Comparison of ENCODE assay signal across 11 mouse cellular contexts in genomic region chr8:11452559-11452958, GRCm38 (mm10). TPM values are rescaled to one million over a fixed set of nuclear protein-coding genes. Genes with fewer than 3 reads are reported as not detected.
DNase-seq lines count a peak whose midpoint lies in the region; ATAC-seq and TF ChIP-seq lines count a peak whose summit lies in the region.
"Had no signal": no experiment of that assay in that cellular context is flagged by ENCODE, and none has a peak within 500 bp of the region (broad histone marks: within the 10 kb centered on the region; RNA-seq: fewer than 3 reads in every experiment).

No protein-coding gene starts in this region.

- TF ChIP-seq POLR2A in MEL (IDR thresholded peaks at IDR 0.05; ENCODE audit: control insufficient read depth in 1 of 2, insufficient read depth in 1 of 2, low read depth in 1 of 2, low read length in 2 of 2, poor library complexity in 1 of 2), result no peak

- TF ChIP-seq CTCF in MEL (IDR thresholded peaks at IDR 0.05 in 2 of 3, conservative IDR thresholded peaks at IDR 0.05 in 1 of 3; ENCODE audit: control insufficient read depth in 1 of 3, insufficient read depth in 1 of 3, low read depth in 2 of 3, low read length in 3 of 3, poor library complexity in 1 of 3, severe bottlenecking in 1 of 3), result no peak
- TF ChIP-seq CTCF in left cerebral cortex, adult 2 months (IDR thresholded peaks at IDR 0.05), result no peak

- peaks cover 44% of the 10 kb centered on the region for H3K4me1 ChIP-seq in kidney, embryonic 15.5 days
- H3K4me1 ChIP-seq in MEL (ENCODE audit: control insufficient read depth in 1 of 2, insufficient read depth in 2 of 2, low read length in 2 of 2), result peaks cover 0 to 7% of the 10 kb centered on the region in 2 experiments; a peak in 1 of 4 replicates

- H3K27ac ChIP-seq in kidney, embryonic 15.5 days, result peak overlapping the region; percentile 46
- H3K27ac ChIP-seq in MEL (ENCODE audit: control insufficient read depth, low read depth, low read length) (no peak overlapping the region), macrophage (peak overlapping the region; percentile 77)
- no peak overlapping the region for H3K27ac ChIP-seq in left cerebral cortex, adult 2 months
- H3K27ac ChIP-seq: neural tube, embryonic 13.5 days had no signal

- peaks cover 17% of the 10 kb centered on the region for H3K36me3 ChIP-seq in kidney, embryonic 15.5 days
- H3K36me3 ChIP-seq in MEL (ENCODE audit: control insufficient read depth in 1 of 2, insufficient read depth in 2 of 2, low read length in 2 of 2) (peaks cover 0 to 7% of the 10 kb centered on the region in 2 experiments; a peak in 2 of 4 replicates), macrophage (ENCODE audit: inconsistent target) (0 out of 2 replicates have a peak, but pooled peaks cover 6% of the 10 kb centered on the region)
- H3K36me3 ChIP-seq: neural tube, embryonic 13.5 days had no signal

- no peak overlapping the region for H3K4me3 ChIP-seq in kidney, embryonic 15.5 days (replicated peaks)
- H3K4me3 ChIP-seq in MEL (ENCODE audit: control insufficient read depth in 1 of 2, insufficient read depth in 1 of 2, low read depth in 2 of 2, low read length in 2 of 2) (no peak overlapping the region), macrophage (ENCODE audit: inconsistent target) (no peak overlapping the region)
- H3K4me3 ChIP-seq in left cerebral cortex, adult 2 months, result no peak overlapping the region
- H3K4me3 ChIP-seq: neural tube, embryonic 13.5 days had no signal

- intact Hi-C loops in left cerebral cortex, adult 2 months (cut with DNase I), result no loop called here

- TF ChIP-seq EP300 in MEL (IDR thresholded peaks at IDR 0.05; ENCODE audit: low read depth in 1 of 2, low read length in 2 of 2), result no peak

- no peaks in the 10 kb centered on the region for H3K27me3 ChIP-seq in kidney, embryonic 15.5 days
- no peaks in the 10 kb centered on the region for H3K27me3 ChIP-seq in MEL (ENCODE audit: control insufficient read depth in 1 of 2, insufficient read depth in 2 of 2, low read length in 2 of 2)
- H3K27me3 ChIP-seq: neural tube, embryonic 13.5 days; Patski had no signal

- H3K79me2 ChIP-seq in MEL (ENCODE audit: control insufficient read depth, insufficient read depth, low read length, poor library complexity), result no peaks in the 10 kb centered on the region
- peaks cover 53% of the 10 kb centered on the region for H3K79me2 ChIP-seq in macrophage (ENCODE audit: inconsistent target)

- no peaks in the 10 kb centered on the region for H3K9me3 ChIP-seq in kidney, embryonic 15.5 days (replicated peaks)
- no peaks in the 10 kb centered on the region for H3K9me3 ChIP-seq in MEL (replicated peaks; ENCODE audit: insufficient read depth, low read length)
- H3K9me3 ChIP-seq: neural tube, embryonic 13.5 days had no signal

- 65% methylated on average over 3 of the region's 3 CpGs for WGBS in kidney, embryonic 15.5 days
- 6% methylated on average over 3 of the region's 3 CpGs for WGBS in macrophage (ENCODE audit: missing documents)

- no peak overlapping the region for H3K4me2 ChIP-seq in kidney, embryonic 15.5 days
- H3K4me2 ChIP-seq: lung, embryonic 14.5 days; neural tube, embryonic 13.5 days had no signal

- no peak for ATAC-seq in kidney, embryonic 15.5 days (replicated peaks; ENCODE audit: low FRiP score)
- ATAC-seq: Patski had no signal

- DNase-seq in kidney, postnatal 36 days, result no peak
- DNase-seq in A20 (ENCODE audit: low read depth, low spot score), result peak; percentile 79
- peak; percentile 26 for DNase-seq in MEL (ENCODE audit: low read depth, low spot score)
- no peak for DNase-seq in left cerebral cortex, adult 2 months (ENCODE audit: extremely low spot score in 1 of 2, low spot score in 2 of 2)
- no peak for DNase-seq in layer of hippocampus, adult 11-12 months (ENCODE audit: low spot score)
- DNase-seq: lung, embryonic 14.5 days; right cerebral cortex, postnatal 4 days had no signal

- TF ChIP-seq RAD21 in MEL (IDR thresholded peaks at IDR 0.05; ENCODE audit: low read depth, low read length), result no peak

- no peak overlapping the region for H3K9ac ChIP-seq in kidney, embryonic 15.5 days
- H3K9ac ChIP-seq in MEL (ENCODE audit: control insufficient read depth, low read depth, low read length, poor library complexity, severe bottlenecking), result no peak overlapping the region
- H3K9ac ChIP-seq: lung, embryonic 14.5 days; neural tube, embryonic 13.5 days had no signal

TF ChIP-seq in MEL, 35 proteins besides CTCF, POLR2A, EP300 and RAD21:
- TF ChIP-seq ZNF384 (IDR thresholded peaks at IDR 0.05; ENCODE audit: low read depth, low read length), result no peak
- no peak for TF ChIP-seq E2F4 (IDR thresholded peaks at IDR 0.05; ENCODE audit: borderline replicate concordance, low read depth, low read length)
- TF ChIP-seq USF1 (IDR thresholded peaks at IDR 0.05; ENCODE audit: low read depth, low read length), result 0 out of 2 replicates have a peak, but pooled peaks have one; percentile 4
TF ChIP-seq in MEL: peak in this region for 1.

RNA-seq across cellular contexts. Expression of gene Rab20, which starts 26.0 kb away (rescaled TPM):
- 24.2 and 26.5 TPM in 2 replicates for polyA plus RNA-seq in kidney, embryonic 15.5 days (2015; fragmentation: Nextera tagmentation; extraction: Ambion mirVana)
- 8.4 and 10.4 TPM in 2 replicates for total RNA-seq in MEL (2012; rRNA removed)
- polyA plus RNA-seq in MEL (2012; ENCODE audit: insufficient read depth in 1 of 2, insufficient read length in 2 of 2, low read depth in 1 of 2, low replicate concordance in 2 of 2, missing spikeins in 1 of 2), result 1 to 10 TPM in 1 of 2 experiments, not detected in 1; 9.5 TPM
- 100 to 1,000 TPM in 16 of 26 experiments, 10 to 100 TPM in 10; 27.6 to 226 (median 130) TPM for total RNA-seq in macrophage (2018; cell fraction: chromatin; rRNA removed)
- 100 to 1,000 TPM in 15 of 26 experiments, 10 to 100 TPM in 11; 37.4 to 240 (median 123) TPM for total RNA-seq in macrophage (2018; cell fraction: cytosol; rRNA removed)
- 100 to 1,000 TPM in 19 of 26 experiments, 10 to 100 TPM in 7; 23.3 to 210 (median 160) TPM for total RNA-seq in macrophage (2018; cell fraction: nucleus; rRNA removed)
- polyA plus RNA-seq in macrophage (2018), result 31.9 to 52.1 TPM (median 35.7 TPM) in 3 replicates
- under 1 TPM in 1 of 2 experiments, not detected in 1; 0.25 TPM for total RNA-seq in left cerebral cortex, adult 2 months (2021)

RNA-seq across cellular contexts. Expression of gene Naxd, which starts 44.7 kb away (rescaled TPM):
- polyA plus RNA-seq in kidney, embryonic 15.5 days (2015; fragmentation: Nextera tagmentation; extraction: Ambion mirVana), result 119 and 121 TPM in 2 replicates
- total RNA-seq in MEL (2012; rRNA removed), result 54.8 and 60.9 TPM in 2 replicates
- polyA plus RNA-seq in MEL (2012; ENCODE audit: insufficient read depth in 1 of 2, insufficient read length in 2 of 2, low read depth in 1 of 2, low replicate concordance in 2 of 2, missing spikeins in 1 of 2), result 10 to 100 TPM in 1 of 2 experiments, not detected in 1; 72.3 TPM
- 100 to 1,000 TPM in 4 of 26 experiments, 10 to 100 TPM in 22; 27.5 to 110 (median 70.6) TPM for total RNA-seq in macrophage (2018; cell fraction: chromatin; rRNA removed)
- 10 to 100 TPM; 24.7 to 46.5 (median 36.7) TPM for total RNA-seq in macrophage (2018; cell fraction: cytosol; rRNA removed)
- total RNA-seq in macrophage (2018; cell fraction: nucleus; rRNA removed), result 10 to 100 TPM; 25.5 to 74.3 (median 54.0) TPM
- polyA plus RNA-seq in macrophage (2018), result 30.7 to 40.1 TPM (median 32.9 TPM) in 3 replicates
- total RNA-seq in left cerebral cortex, adult 2 months (2021), result 10 to 100 TPM; 52.8 to 54.6 TPM

Comparison
In these comparisons a context has a peak if more than half of its experiments do, and no peak if none do; other contexts are left out.
1. H3K27ac ChIP-seq: peak in kidney, embryonic 15.5 days (single experiment) and macrophage (single experiment); none in MEL (single experiment) and left cerebral cortex, adult 2 months (single experiment).
2. DNase-seq: peak in A20 (single experiment) and MEL (single experiment); none in kidney, postnatal 36 days (0 of 2), left cerebral cortex, adult 2 months (0 of 2) and layer of hippocampus, adult 11-12 months (single experiment).